Mouse (Mus musculus): ENCODE data around the gene Inhbb. TPM values are rescaled to one million over a fixed set of nuclear protein-coding genes. Genes with fewer than 3 reads are reported as not detected.

The Inhbb gene
- polyA plus RNA-seq, 1 experiment from 2014 or later = 2.4 TPM

DNA sequence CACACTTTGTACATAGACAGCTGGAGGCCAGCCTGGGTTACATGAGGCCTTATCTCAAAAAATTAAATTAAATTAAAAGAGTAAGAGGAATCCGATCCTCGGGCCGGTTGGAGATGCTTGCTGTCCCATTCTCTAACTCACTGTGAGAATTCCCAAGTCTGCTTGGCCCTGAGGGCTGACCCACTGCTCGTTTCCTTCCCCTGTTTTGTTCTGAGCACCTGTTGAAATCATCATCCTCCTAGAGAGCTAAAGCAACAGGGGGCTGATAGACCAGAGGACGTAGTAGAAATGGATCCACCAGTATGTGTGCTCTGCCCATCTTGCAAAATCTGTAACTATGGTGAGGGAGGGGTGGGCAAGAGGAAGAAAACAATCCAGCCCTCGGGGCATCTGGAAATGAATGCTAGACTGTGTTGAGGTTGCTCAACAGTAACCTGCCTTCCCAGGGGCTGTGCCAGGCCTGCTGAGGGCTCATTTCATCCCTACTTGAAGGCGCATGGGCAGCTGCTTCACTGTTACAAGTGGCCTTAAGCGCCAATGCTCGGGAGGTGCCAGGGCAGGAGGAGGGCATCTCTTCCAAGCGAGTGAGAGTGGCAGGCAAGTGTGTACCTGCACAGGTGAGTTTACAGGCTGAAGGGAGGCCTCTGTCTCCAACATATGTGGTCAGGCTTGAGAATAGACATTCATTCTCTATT is 28.8 kb upstream of the Inhbb start:
- no peaks in the 10 kb centered on the region for H3K27me3 ChIP-seq (ENCODE audit: control insufficient read depth, insufficient read depth, low read length)
- no peak overlapping the region for H3K4me3 ChIP-seq (ENCODE audit: low read depth, low read length)
- 81% methylated on average over 10 of the region's 10 CpGs for WGBS
- no peak overlapping the region for H3K9ac ChIP-seq (replicated peaks; ENCODE audit: low read depth, low read length)
- no peak overlapping the region for H3K27ac ChIP-seq (ENCODE audit: low read depth, low read length)
- no peak for ATAC-seq (ENCODE audit: low read depth)
- no peak overlapping the region for H3K4me2 ChIP-seq (ENCODE audit: low read depth, low read length)
- H3K36me3 ChIP-seq (ENCODE audit: control insufficient read depth, insufficient read depth, low read length) = no peaks in the 10 kb centered on the region
- 0 out of 2 replicates have a peak, but pooled peaks cover 3% of the 10 kb centered on the region for H3K4me1 ChIP-seq (ENCODE audit: control insufficient read depth, insufficient read depth, low read length)
- H3K9me3 ChIP-seq (ENCODE audit: control insufficient read depth, low read length) = no peaks in the 10 kb centered on the region

DNA sequence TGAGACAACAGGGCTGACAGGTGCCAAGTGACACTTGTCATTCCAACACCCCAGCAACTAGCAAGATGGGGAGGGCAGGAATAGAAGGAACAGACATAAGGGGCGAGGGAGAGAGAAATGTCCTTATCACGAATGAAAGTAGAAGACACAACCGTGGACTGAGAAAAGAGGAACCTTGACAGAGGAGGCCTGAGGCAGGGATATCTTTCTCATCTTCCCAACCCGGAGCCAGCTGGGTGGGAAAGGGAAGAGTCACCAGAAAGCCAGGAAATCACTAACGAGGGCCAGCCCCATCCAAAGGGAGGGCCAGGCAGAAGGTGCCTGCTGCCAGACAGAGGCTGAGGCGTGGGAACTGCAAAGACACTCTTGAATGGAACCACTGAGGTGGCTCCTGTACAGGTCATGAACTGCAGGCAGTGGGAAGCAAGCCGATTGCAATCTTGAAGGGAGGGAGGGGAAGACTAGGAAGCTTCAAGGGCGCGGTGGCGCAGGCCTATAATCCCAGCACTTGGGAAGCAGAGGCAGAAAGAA is 24.8 kb upstream of the Inhbb start:
- Histone ChIP-seq H3K4me1 (ENCODE audit: control insufficient read depth, insufficient read depth, low read length) (no peaks in the 10 kb centered on the region), H3K4me2 (ENCODE audit: low read depth, low read length) (no peak overlapping the region), H3K36me3 (ENCODE audit: control insufficient read depth, insufficient read depth, low read length) (no peaks in the 10 kb centered on the region), H3K9me3 (ENCODE audit: control insufficient read depth, low read length) (no peaks in the 10 kb centered on the region), H3K27me3 (ENCODE audit: control insufficient read depth, insufficient read depth, low read length) (no peaks in the 10 kb centered on the region), H3K27ac (ENCODE audit: low read depth, low read length) (no peak overlapping the region), H3K9ac (replicated peaks; ENCODE audit: low read depth, low read length) (no peak overlapping the region), H3K4me3 (ENCODE audit: low read depth, low read length) (no peak overlapping the region)
- 75% methylated on average over 10 of the region's 10 CpGs for WGBS
- ATAC-seq (ENCODE audit: low read depth) = no peak

DNA sequence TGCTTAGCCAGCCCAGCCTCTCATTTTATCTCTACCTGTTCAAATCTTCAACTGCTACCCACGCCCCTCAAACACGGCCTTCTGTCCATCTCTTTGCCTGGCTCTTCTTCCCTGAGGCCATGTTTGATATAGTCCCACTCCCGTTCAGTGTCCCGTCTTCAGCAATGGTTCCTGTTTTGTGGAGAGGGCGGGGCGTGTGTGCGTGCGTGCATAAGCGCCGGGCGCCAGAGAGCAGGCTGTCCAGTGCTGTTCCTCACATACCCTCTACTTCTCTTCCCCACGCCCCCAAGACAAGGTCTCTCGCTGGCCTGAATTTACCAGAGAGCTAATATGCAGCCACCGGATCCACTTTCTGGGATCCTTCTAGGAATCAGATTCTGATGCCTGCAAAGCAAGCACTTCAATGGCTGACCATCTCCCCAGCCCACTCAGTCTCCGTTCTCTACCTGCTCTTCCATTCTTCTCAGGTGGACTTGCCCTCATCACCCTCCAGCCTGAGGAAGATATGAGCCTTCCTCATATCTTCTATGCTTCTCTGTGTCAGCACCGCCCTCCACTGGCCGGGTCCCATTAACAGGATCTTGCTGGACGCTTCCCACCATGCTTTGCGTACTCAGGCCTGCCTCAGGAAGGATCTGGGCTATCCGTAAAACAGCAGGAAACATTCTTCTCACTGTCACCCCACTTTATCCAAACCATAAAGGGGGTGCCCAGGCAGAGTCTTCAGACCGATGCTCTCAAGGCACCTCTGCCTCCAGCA is 21.7 kb upstream of the Inhbb start:
- no peaks in the 10 kb centered on the region for H3K4me1 ChIP-seq (ENCODE audit: control insufficient read depth, insufficient read depth, low read length)
- ATAC-seq (ENCODE audit: low read depth) = no peak
- 88% methylated on average over 21 of the region's 21 CpGs for WGBS

DNA sequence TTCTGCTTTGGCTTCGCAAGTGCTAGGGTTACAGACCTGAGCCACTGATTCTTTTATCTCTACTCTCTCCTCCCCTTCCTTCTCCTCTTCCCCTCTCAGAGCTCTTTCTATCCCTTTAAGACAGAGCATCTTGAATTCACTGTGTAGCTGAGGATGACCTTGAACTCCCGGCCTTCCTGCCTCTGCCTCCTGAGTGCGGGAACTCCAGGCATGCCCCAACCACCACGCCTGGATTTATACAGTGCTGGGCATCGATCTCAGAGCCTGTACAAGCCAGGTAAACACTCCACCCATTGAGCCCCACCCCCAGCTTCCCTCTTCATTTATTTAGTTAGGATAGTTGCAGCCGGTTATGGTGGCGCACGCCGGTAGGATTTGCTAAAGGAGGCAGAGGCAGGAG is 20.9 kb upstream of the Inhbb start:
- Histone ChIP-seq H3K27ac (ENCODE audit: low read depth, low read length) (no peak overlapping the region), H3K9ac (replicated peaks; ENCODE audit: low read depth, low read length) (no peak overlapping the region), H3K27me3 (ENCODE audit: control insufficient read depth, insufficient read depth, low read length) (no peaks in the 10 kb centered on the region), H3K36me3 (ENCODE audit: control insufficient read depth, insufficient read depth, low read length) (no peaks in the 10 kb centered on the region), H3K4me3 (ENCODE audit: low read depth, low read length) (no peak overlapping the region), H3K4me2 (ENCODE audit: low read depth, low read length) (no peak overlapping the region), H3K9me3 (ENCODE audit: control insufficient read depth, low read length) (no peaks in the 10 kb centered on the region), H3K4me1 (ENCODE audit: control insufficient read depth, insufficient read depth, low read length) (no peaks in the 10 kb centered on the region)
- ATAC-seq (ENCODE audit: low read depth) = no peak
- WGBS = 95% methylated on average over 9 of the region's 9 CpGs

More for the DNA sequence above, 21.7 kb upstream of the Inhbb start:
- no peak overlapping the region for H3K9ac ChIP-seq (replicated peaks; ENCODE audit: low read depth, low read length)
- no peak overlapping the region for H3K27ac ChIP-seq (ENCODE audit: low read depth, low read length)
- H3K4me2 ChIP-seq (ENCODE audit: low read depth, low read length) = no peak overlapping the region
- no peaks in the 10 kb centered on the region for H3K27me3 ChIP-seq (ENCODE audit: control insufficient read depth, insufficient read depth, low read length)
- H3K36me3 ChIP-seq (ENCODE audit: control insufficient read depth, insufficient read depth, low read length) = no peaks in the 10 kb centered on the region
- H3K9me3 ChIP-seq (ENCODE audit: control insufficient read depth, low read length) = no peaks in the 10 kb centered on the region
- H3K4me3 ChIP-seq (ENCODE audit: low read depth, low read length) = no peak overlapping the region

DNA sequence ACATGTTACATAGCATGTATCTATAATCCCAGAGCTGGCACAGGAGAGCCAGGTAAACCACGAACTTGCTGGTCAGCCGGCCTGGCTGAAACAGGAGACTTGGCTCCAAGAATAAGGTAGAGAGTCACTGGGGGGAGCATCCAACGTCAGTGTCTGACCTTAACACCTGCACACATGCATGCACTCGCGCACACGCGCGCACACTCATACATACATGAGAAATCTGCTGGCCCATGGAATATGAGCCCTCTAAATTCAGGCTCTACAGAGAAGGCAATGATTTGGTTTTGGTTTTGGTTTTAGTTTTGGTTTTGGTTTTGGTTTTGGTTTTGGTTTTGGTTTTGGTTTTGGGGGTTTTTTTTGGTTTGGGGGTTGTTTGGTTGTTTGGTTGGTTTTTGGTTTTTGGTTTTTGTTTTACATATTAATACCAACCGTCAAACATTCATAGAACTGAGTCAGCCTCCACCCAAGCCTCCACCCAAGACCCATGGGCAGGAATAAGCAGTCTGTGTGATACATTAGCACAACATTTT is 16.1 kb upstream of the Inhbb start:
- Histone ChIP-seq H3K4me2 (ENCODE audit: low read depth, low read length) (no peak overlapping the region), H3K9me3 (ENCODE audit: control insufficient read depth, low read length) (no peaks in the 10 kb centered on the region), H3K9ac (replicated peaks; ENCODE audit: low read depth, low read length) (no peak overlapping the region), H3K4me3 (ENCODE audit: low read depth, low read length) (no peak overlapping the region), H3K27me3 (ENCODE audit: control insufficient read depth, insufficient read depth, low read length) (no peaks in the 10 kb centered on the region), H3K36me3 (ENCODE audit: control insufficient read depth, insufficient read depth, low read length) (no peaks in the 10 kb centered on the region), H3K27ac (ENCODE audit: low read depth, low read length) (no peak overlapping the region), H3K4me1 (ENCODE audit: control insufficient read depth, insufficient read depth, low read length) (no peaks in the 10 kb centered on the region)
- no peak for ATAC-seq (ENCODE audit: low read depth)
- WGBS = 95% methylated on average over 9 of the region's 9 CpGs

DNA sequence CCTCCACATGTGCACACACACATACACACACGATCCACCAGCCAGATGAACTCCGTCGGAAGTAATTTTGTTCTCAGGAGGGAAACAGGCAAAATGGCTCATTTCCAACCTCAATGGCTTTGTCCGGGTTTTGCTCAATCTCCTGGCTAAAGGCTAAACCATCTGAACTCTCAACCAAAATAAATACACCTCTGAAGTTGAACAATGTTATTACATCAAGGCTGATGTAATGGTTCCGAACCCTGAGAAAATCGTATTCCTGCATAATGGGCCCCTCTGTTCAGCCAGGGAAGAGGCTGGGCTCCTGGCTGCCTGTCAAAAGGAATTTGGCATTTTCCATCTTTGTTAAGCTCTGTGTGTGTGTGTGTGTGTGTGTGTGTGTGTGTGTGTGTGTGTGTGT is 15.4 kb upstream of the Inhbb start:
- Histone ChIP-seq H3K27ac (ENCODE audit: low read depth, low read length) (no peak overlapping the region), H3K27me3 (ENCODE audit: control insufficient read depth, insufficient read depth, low read length) (no peaks in the 10 kb centered on the region), H3K9ac (replicated peaks; ENCODE audit: low read depth, low read length) (no peak overlapping the region), H3K4me2 (ENCODE audit: low read depth, low read length) (no peak overlapping the region), H3K36me3 (ENCODE audit: control insufficient read depth, insufficient read depth, low read length) (no peaks in the 10 kb centered on the region), H3K4me1 (ENCODE audit: control insufficient read depth, insufficient read depth, low read length) (no peaks in the 10 kb centered on the region), H3K9me3 (ENCODE audit: control insufficient read depth, low read length) (no peaks in the 10 kb centered on the region), H3K4me3 (ENCODE audit: low read depth, low read length) (no peak overlapping the region)
- WGBS = 72% methylated on average over 6 of the region's 6 CpGs
- no peak for ATAC-seq (ENCODE audit: low read depth)

DNA sequence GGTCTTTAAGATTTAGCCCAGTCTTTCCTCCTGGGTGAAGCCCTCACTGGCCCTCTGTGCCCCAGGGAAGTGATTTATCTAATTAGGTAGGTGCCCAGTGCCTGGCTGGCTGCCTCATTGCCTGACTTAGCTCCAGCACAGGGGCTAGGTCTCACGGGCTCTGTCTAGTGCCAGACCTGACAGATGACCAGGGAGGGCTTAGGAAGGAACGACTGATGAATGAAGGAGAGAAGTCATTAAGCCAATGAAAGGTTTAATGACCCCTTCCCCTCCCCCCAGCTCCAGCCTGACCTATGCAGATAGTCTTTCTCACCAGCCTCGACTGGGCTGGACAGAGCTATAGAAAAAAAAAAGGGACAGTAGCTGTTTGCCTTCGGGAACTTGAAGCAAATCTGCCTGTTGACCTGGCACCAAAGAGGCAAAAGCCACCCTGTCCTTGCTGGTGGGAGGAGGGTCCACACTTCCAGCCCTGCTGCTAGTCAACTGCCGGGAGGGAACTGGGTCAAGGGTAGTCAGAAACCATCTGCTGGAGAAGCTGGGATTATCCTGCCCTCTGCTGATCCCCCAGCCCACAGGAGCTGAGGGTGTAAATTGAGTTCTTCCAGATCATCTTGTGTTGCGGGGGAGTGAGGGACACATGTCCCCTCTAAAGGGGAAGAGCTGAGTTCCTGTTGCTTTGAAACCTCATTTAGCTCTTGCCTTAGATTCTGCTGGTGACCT is 2.3 kb upstream of the Inhbb start:
- no peak overlapping the region for H3K27ac ChIP-seq (ENCODE audit: low read depth, low read length)
- no peaks in the 10 kb centered on the region for H3K9me3 ChIP-seq (ENCODE audit: control insufficient read depth, low read length)
- ATAC-seq (ENCODE audit: low read depth) = no peak
- no peaks in the 10 kb centered on the region for H3K36me3 ChIP-seq (ENCODE audit: control insufficient read depth, insufficient read depth, low read length)
- H3K9ac ChIP-seq (replicated peaks; ENCODE audit: low read depth, low read length) = no peak overlapping the region
- H3K27me3 ChIP-seq (ENCODE audit: control insufficient read depth, insufficient read depth, low read length) = peaks cover 26% of the 10 kb centered on the region
- WGBS = 18% methylated on average over 6 of the region's 6 CpGs
- no peak overlapping the region for H3K4me3 ChIP-seq (ENCODE audit: low read depth, low read length)
- no peak overlapping the region for H3K4me2 ChIP-seq (ENCODE audit: low read depth, low read length)
- peaks cover 17% of the 10 kb centered on the region for H3K4me1 ChIP-seq (ENCODE audit: control insufficient read depth, insufficient read depth, low read length)

DNA sequence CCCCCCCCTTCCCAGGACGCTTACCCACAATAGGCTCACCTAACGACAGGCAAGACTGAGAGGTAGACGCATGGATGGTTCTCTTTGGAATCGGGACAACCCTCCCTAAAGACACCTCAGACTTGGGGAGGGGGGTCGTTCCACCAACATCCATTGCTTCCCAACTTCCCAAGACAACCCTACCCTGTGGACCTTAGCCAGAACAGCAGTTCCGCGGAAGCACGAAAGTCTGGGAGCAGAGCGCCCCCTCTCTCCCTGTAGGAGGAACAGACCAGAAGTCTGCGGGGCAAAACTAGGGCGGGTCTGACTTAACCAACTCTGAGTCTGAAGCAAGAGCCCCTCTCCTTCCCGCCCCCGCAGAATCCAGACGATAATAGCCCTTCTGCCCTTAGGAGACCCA is 1.5 kb upstream of the Inhbb start:
- ATAC-seq (ENCODE audit: low read depth) = no peak
- no peak overlapping the region for H3K27ac ChIP-seq (ENCODE audit: low read depth, low read length)
- H3K9me3 ChIP-seq (ENCODE audit: control insufficient read depth, low read length) = no peaks in the 10 kb centered on the region
- peaks cover 17% of the 10 kb centered on the region for H3K4me1 ChIP-seq (ENCODE audit: control insufficient read depth, insufficient read depth, low read length)
- WGBS = 5% methylated on average over 14 of the region's 14 CpGs
- H3K9ac ChIP-seq (replicated peaks; ENCODE audit: low read depth, low read length) = no peak overlapping the region
- no peak overlapping the region for H3K4me2 ChIP-seq (ENCODE audit: low read depth, low read length)
- no peak overlapping the region for H3K4me3 ChIP-seq (ENCODE audit: low read depth, low read length)
- peaks cover 30% of the 10 kb centered on the region for H3K27me3 ChIP-seq (ENCODE audit: control insufficient read depth, insufficient read depth, low read length)
- no peaks in the 10 kb centered on the region for H3K36me3 ChIP-seq (ENCODE audit: control insufficient read depth, insufficient read depth, low read length)
